Mouse (Mus musculus): ENCODE data around the gene Phyh. TPM values are rescaled to one million over a fixed set of nuclear protein-coding genes. Genes with fewer than 3 reads are reported as not detected.
"Not testable (repeated sequence)": the region's sequence is repeated elsewhere in the genome, so short reads cannot be mapped to it uniquely, and the experiment has no call there.

Gene Phyh
- polyA plus RNA-seq, 1 experiment = 39.1 TPM

DNA sequence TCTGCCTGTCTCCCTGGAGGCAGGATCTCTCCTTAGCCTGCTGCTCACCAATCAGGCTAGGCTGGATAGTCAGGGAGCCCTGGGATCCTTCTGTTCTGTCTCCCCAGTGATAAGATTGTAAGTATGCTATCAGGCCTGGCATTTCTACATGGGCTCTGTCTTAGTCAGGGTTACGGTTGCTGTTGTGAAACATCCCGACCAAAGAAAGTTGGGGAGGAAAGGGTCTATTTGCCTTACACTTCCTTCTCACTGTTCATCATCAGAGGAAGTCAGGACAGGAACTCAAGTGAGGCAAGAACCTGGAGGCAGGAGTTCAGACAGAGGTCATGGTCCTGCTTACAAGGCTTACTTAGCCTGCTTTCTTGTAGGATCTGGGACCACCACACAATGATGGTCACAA is 10.4 kb downstream of the Phyh start:
- no peaks in the 10 kb centered on the region for H3K4me1 ChIP-seq (replicated peaks; ENCODE audit: control insufficient read depth, insufficient read depth, low read length)
- H3K27me3 ChIP-seq (ENCODE audit: control insufficient read depth, insufficient read depth, low read length) = no peaks in the 10 kb centered on the region
- no peak overlapping the region for H3K27ac ChIP-seq (ENCODE audit: control insufficient read depth, insufficient read depth, low read length)
- TF ChIP-seq CTCF (IDR thresholded peaks at IDR 0.05; ENCODE audit: borderline replicate concordance, control insufficient read depth, extremely low read depth, insufficient read depth, low read length, poor library complexity) (no peak), POLR2A (IDR thresholded peaks at IDR 0.05; ENCODE audit: control insufficient read depth, extremely low read depth, insufficient read depth, low read length, poor library complexity) (no peak)
- DNase-seq = no peak
- H3K36me3 ChIP-seq (ENCODE audit: control insufficient read depth, insufficient read depth, low read length) = no peaks in the 10 kb centered on the region
- WGBS = 84% methylated on average over 2 of the region's 2 CpGs
- H3K4me3 ChIP-seq (ENCODE audit: control insufficient read depth, insufficient read depth, low read length) = no peak overlapping the region

DNA sequence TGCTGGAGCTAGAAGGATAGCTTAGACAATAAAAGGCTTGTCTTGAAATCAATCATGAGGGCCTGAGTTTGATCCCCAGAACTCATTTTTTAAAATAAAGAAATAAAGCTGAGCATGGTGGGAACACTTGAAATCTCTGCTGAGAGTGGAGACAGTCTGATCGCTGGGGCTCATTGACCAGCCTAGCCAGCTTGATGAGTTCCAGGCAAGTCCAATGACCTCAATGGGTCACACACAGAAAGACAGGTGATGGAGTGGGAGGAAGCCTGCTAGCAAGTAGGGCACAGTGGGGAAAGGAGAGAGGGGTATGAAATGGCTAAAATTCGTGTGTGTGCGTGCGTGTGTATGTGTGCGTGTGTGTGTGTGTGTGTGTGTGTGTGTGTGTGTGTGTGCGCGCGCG is 15.7 kb downstream of the Phyh start:
- Histone ChIP-seq H3K27ac (ENCODE audit: control insufficient read depth, insufficient read depth, low read length) (no peak overlapping the region), H3K36me3 (ENCODE audit: control insufficient read depth, insufficient read depth, low read length) (no peaks in the 10 kb centered on the region; the same call in 1 of the 2 replicates), H3K4me3 (ENCODE audit: control insufficient read depth, insufficient read depth, low read length) (no peak overlapping the region), H3K27me3 (ENCODE audit: control insufficient read depth, insufficient read depth, low read length) (no peaks in the 10 kb centered on the region), H3K4me1 (replicated peaks; ENCODE audit: control insufficient read depth, insufficient read depth, low read length) (no peaks in the 10 kb centered on the region)
- WGBS = 97% methylated on average over 9 of the region's 9 CpGs
- TF ChIP-seq POLR2A (IDR thresholded peaks at IDR 0.05; ENCODE audit: control insufficient read depth, extremely low read depth, insufficient read depth, low read length, poor library complexity) = no peak
- no peak for TF ChIP-seq CTCF (IDR thresholded peaks at IDR 0.05; ENCODE audit: borderline replicate concordance, control insufficient read depth, extremely low read depth, insufficient read depth, low read length, poor library complexity)
- no peak for DNase-seq

DNA sequence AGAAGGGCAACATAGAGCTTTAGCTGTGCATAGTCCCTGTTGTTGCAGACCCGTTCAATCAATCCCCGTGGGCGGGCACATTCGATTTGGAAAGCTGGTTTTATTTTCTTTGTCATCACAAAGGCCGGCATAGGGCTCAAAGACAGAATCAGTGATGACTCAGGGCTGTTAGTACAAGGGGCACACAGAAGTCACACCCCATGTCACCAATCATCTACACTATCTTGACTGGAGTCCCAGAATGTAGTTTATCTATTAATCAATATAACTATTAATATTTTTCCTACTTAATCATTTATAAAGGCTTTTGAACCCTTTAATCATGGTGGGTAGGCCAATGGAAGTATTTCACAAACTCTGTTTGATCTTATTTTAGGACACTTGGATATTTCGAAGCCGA is 19.1 kb downstream of the Phyh start:
- WGBS = 98% methylated on average over 7 of the region's 7 CpGs
- no peak overlapping the region for H3K4me3 ChIP-seq (ENCODE audit: control insufficient read depth, insufficient read depth, low read length)
- no peak overlapping the region for H3K27ac ChIP-seq (ENCODE audit: control insufficient read depth, insufficient read depth, low read length)
- TF ChIP-seq CTCF (IDR thresholded peaks at IDR 0.05; ENCODE audit: borderline replicate concordance, control insufficient read depth, extremely low read depth, insufficient read depth, low read length, poor library complexity) = no peak
- TF ChIP-seq POLR2A (IDR thresholded peaks at IDR 0.05; ENCODE audit: control insufficient read depth, extremely low read depth, insufficient read depth, low read length, poor library complexity) = no peak
- no peaks in the 10 kb centered on the region; the same call in 1 of the 2 replicates for H3K36me3 ChIP-seq (ENCODE audit: control insufficient read depth, insufficient read depth, low read length)
- H3K27me3 ChIP-seq (ENCODE audit: control insufficient read depth, insufficient read depth, low read length) = no peaks in the 10 kb centered on the region
- no peak for DNase-seq
- no peaks in the 10 kb centered on the region for H3K4me1 ChIP-seq (replicated peaks; ENCODE audit: control insufficient read depth, insufficient read depth, low read length)

- TF ChIP-seq CTCF (IDR thresholded peaks at IDR 0.05; ENCODE audit: borderline replicate concordance, control insufficient read depth, extremely low read depth, insufficient read depth, low read length, poor library complexity) (no peak), POLR2A (IDR thresholded peaks at IDR 0.05; ENCODE audit: control insufficient read depth, extremely low read depth, insufficient read depth, low read length, poor library complexity) (no peak)
- H3K4me3 ChIP-seq (ENCODE audit: control insufficient read depth, insufficient read depth, low read length) = no peak overlapping the region
- no peak overlapping the region for H3K27ac ChIP-seq (ENCODE audit: control insufficient read depth, insufficient read depth, low read length)
- WGBS = 97% methylated on average over 11 of the region's 11 CpGs
- H3K36me3 ChIP-seq (ENCODE audit: control insufficient read depth, insufficient read depth, low read length) = no peaks in the 10 kb centered on the region; the same call in 1 of the 2 replicates
- no peak for DNase-seq
- no peaks in the 10 kb centered on the region for H3K27me3 ChIP-seq (ENCODE audit: control insufficient read depth, insufficient read depth, low read length)
- H3K4me1 ChIP-seq (replicated peaks; ENCODE audit: control insufficient read depth, insufficient read depth, low read length) = no peaks in the 10 kb centered on the region
Measured at GRCm38 (mm10) chr2:4940861-4941260, 22.0 kb downstream of the Phyh start.

GRCm38 (mm10) chr2:4949691-4950090 is 30.9 kb downstream of the Phyh start:
- DNase-seq; H3K4me1 ChIP-seq (replicated peaks; ENCODE audit: control insufficient read depth, insufficient read depth, low read length); H3K4me3 ChIP-seq (ENCODE audit: control insufficient read depth, insufficient read depth, low read length); H3K27me3 ChIP-seq (ENCODE audit: control insufficient read depth, insufficient read depth, low read length); H3K36me3 ChIP-seq (ENCODE audit: control insufficient read depth, insufficient read depth, low read length); H3K27ac ChIP-seq (ENCODE audit: control insufficient read depth, insufficient read depth, low read length): not testable (repeated sequence)
- 88% methylated on average over 7 of the region's 8 CpGs for WGBS

DNA sequence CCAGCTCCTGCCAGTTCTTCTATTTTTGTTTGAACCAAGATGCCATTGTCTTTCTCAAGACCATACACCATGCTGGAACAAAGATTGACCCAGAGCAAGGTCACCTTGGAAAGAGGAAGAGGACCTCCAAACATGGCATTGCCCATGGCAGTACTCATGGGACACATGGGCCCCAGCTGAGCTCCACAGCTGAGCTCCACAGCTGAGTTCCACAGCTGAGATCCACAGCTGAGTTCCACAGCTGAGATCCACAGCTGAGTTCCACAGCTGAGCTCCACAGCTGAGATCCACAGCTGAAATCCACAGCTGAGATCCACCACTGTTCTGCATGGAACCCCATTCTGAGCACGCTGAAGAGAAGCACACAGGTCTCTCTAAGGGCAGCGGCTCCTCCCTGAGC is 32.2 kb downstream of the Phyh start:
- no peak for DNase-seq
- 99% methylated on average over 2 of the region's 2 CpGs for WGBS
- no peaks in the 10 kb centered on the region for H3K27me3 ChIP-seq (ENCODE audit: control insufficient read depth, insufficient read depth, low read length)
- no peaks in the 10 kb centered on the region for H3K4me1 ChIP-seq (replicated peaks; ENCODE audit: control insufficient read depth, insufficient read depth, low read length)
- H3K27ac ChIP-seq (ENCODE audit: control insufficient read depth, insufficient read depth, low read length) = no peak overlapping the region
- no peak overlapping the region for H3K4me3 ChIP-seq (ENCODE audit: control insufficient read depth, insufficient read depth, low read length)
- TF ChIP-seq CTCF (IDR thresholded peaks at IDR 0.05; ENCODE audit: borderline replicate concordance, control insufficient read depth, extremely low read depth, insufficient read depth, low read length, poor library complexity) (no peak), POLR2A (IDR thresholded peaks at IDR 0.05; ENCODE audit: control insufficient read depth, extremely low read depth, insufficient read depth, low read length, poor library complexity) (no peak)
- no peaks in the 10 kb centered on the region for H3K36me3 ChIP-seq (ENCODE audit: control insufficient read depth, insufficient read depth, low read length)

GRCm38 (mm10) chr2:4954216-4954760 is 35.5 kb downstream of the Phyh start:
- DNase-seq = no peak

More at GRCm38 (mm10) chr2:4954216-4954760, 35.5 kb downstream of the Phyh start:
- H3K36me3 ChIP-seq (ENCODE audit: control insufficient read depth, insufficient read depth, low read length) = no peaks in the 10 kb centered on the region
- WGBS = 85% methylated on average over 6 of the region's 6 CpGs
- no peak overlapping the region for H3K4me3 ChIP-seq (ENCODE audit: control insufficient read depth, insufficient read depth, low read length)
- H3K27me3 ChIP-seq (ENCODE audit: control insufficient read depth, insufficient read depth, low read length) = no peaks in the 10 kb centered on the region
- H3K4me1 ChIP-seq (replicated peaks; ENCODE audit: control insufficient read depth, insufficient read depth, low read length) = no peaks in the 10 kb centered on the region
- TF ChIP-seq POLR2A (IDR thresholded peaks at IDR 0.05; ENCODE audit: control insufficient read depth, extremely low read depth, insufficient read depth, low read length, poor library complexity) = no peak
- TF ChIP-seq CTCF (IDR thresholded peaks at IDR 0.05; ENCODE audit: borderline replicate concordance, control insufficient read depth, extremely low read depth, insufficient read depth, low read length, poor library complexity) = no peak
- no peak overlapping the region for H3K27ac ChIP-seq (ENCODE audit: control insufficient read depth, insufficient read depth, low read length)

Data from thymus, adult 2 months (tissue).